Mouse (Mus musculus) kidney, embryonic 14.5 days (tissue): Measurements from ENCODE around the gene Olfr485. TPM values are rescaled to one million over a fixed set of nuclear protein-coding genes. Genes with fewer than 3 reads are reported as not detected.
"Not testable (repeated sequence)": the region's sequence is repeated elsewhere in the genome, so short reads cannot be mapped to it uniquely, and the experiment has no call there.

Experiments
- ATAC-seq: fragments of 200-750 bp; cut with Nextera tagmentation; 2 replicates; pipeline ENCODE4 v1.8.0; 2017; ENCODE audit warnings: moderate number of reproducible peaks, mild to moderate bottlenecking, moderate TSS enrichment, moderate library complexity; ENCODE audit not compliant: low FRiP score, low TSS enrichment
- H3K27ac ChIP-seq: fragments of 300-500 bp; sonication (generic); 2 replicates; pipeline ENCODE4 v1.5.1; 2014; ENCODE audit warnings: low read depth, mild to moderate bottlenecking, low read length, moderate library complexity, mixed read lengths
- H3K27me3 ChIP-seq: fragments of 300-500 bp; sonication (generic); 2 replicates; pipeline ENCODE4 v1.6.1; 2014; ENCODE audit warnings: mild to moderate bottlenecking, low read length; ENCODE audit not compliant: control insufficient read depth, insufficient read depth
- H3K36me3 ChIP-seq: fragments of 300-500 bp; sonication (generic); 2 replicates; pipeline ENCODE4 v1.6.1; 2014; ENCODE audit warnings: low read length, mixed read lengths; ENCODE audit not compliant: control insufficient read depth, insufficient read depth
- H3K4me1 ChIP-seq: fragments of 300-500 bp; sonication (generic); 2 replicates; pipeline ENCODE4 v1.6.1; 2014; ENCODE audit warnings: low read length, mixed read lengths; ENCODE audit not compliant: control insufficient read depth, insufficient read depth
- H3K4me2 ChIP-seq: fragments of 300-500 bp; sonication (generic); replicated peaks from 2 replicates; pipeline ENCODE4 v1.6.1; 2014; ENCODE audit warnings: low read depth, mild to moderate bottlenecking, low read length
- H3K4me3 ChIP-seq: fragments of 300-500 bp; sonication (generic); 2 replicates; pipeline ENCODE4 v1.5.1; 2014; ENCODE audit warnings: mild to moderate bottlenecking, low read length
- H3K9ac ChIP-seq: fragments of 300-500 bp; sonication (generic); 2 replicates; pipeline ENCODE4 v1.6.1; 2014; ENCODE audit warnings: low read depth, mild to moderate bottlenecking, low read length, moderate library complexity
- H3K9me3 ChIP-seq: fragments of 300-500 bp; sonication (generic); 2 replicates; pipeline ENCODE4 v1.6.1; 2016; ENCODE audit warnings: low read length; ENCODE audit not compliant: control insufficient read depth
- WGBS: fragments of 180-500 bp; shearing (Covaris S2); extraction: QIAGEN DNeasy Blood & Tissue Kit; methylation state at CpG from one replicate; pipeline ENCODE4 v1.1.7; 2014; 5-methylcytosine and 5-hydroxymethylcytosine counted together
- polyA plus RNA-seq: library from polyadenylated mRNA; unstranded; fragments of >200 nt; fragmentation: Nextera tagmentation; extraction: Ambion mirVana; gene quantifications from 2 replicates; pipeline ENCODE4 v1.2.1, GENCODE M21; 2014

Gene Olfr485
- polyA plus RNA-seq: not detected in 2 replicates

- no peak within 1 kb of the TSS for H3K27ac ChIP-seq
- no peak for ATAC-seq
- H3K4me1 ChIP-seq: no peaks in the 10 kb centered on the region
- no peak within 1 kb of the TSS for H3K9ac ChIP-seq
- H3K9me3 ChIP-seq: no peaks in the 10 kb centered on the region
- no peak within 1 kb of the TSS for H3K4me3 ChIP-seq
- H3K4me2 ChIP-seq: no peak within 1 kb of the TSS
- H3K27me3 ChIP-seq: no peaks in the 10 kb centered on the region
- H3K36me3 ChIP-seq: no peaks in the 10 kb centered on the region
Measured at GRCm38 (mm10) chr7:108159771-108160170, at the start of gene Olfr485. Gene Olfr485, minus strand, starts transcription at chr7:108159871.

DNA sequence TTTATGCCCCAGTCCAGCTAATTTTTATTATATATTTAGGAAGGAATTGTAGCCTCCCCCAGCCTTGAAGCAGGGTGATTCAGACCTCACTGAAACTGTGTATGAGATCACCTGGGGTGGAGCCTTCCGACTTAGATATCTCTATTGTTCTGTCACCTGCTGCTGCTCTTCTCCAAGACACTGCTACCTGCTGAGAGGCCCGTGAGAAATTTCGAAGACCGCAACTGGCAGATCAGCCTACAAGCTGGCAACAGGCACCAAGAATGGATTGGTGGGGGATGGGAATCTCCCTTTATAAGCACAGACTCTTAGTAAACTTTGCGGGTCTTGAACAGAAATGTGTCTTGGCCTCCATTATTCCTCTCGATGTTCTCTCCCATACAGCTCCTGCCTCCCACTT is 37.3 kb upstream of the Olfr485 start:
- no peak for ATAC-seq
- Histone ChIP-seq H3K9ac (no peak overlapping the region), H3K36me3 (no peaks in the 10 kb centered on the region), H3K27ac (no peak overlapping the region), H3K27me3 (no peaks in the 10 kb centered on the region), H3K9me3 (no peaks in the 10 kb centered on the region), H3K4me2 (no peak overlapping the region), H3K4me3 (no peak overlapping the region), H3K4me1 (no peaks in the 10 kb centered on the region)
- 64% methylated on average over 6 of the region's 6 CpGs for WGBS

- not testable (repeated sequence) for H3K4me2 ChIP-seq, H3K27ac ChIP-seq, H3K36me3 ChIP-seq, ATAC-seq, H3K9ac ChIP-seq, H3K4me1 ChIP-seq, H3K27me3 ChIP-seq, H3K9me3 ChIP-seq, H3K4me3 ChIP-seq
- 61% methylated on average over 3 of the region's 3 CpGs for WGBS
Measured at GRCm38 (mm10) chr7:108196337-108196736, 36.7 kb upstream of the Olfr485 start.

DNA sequence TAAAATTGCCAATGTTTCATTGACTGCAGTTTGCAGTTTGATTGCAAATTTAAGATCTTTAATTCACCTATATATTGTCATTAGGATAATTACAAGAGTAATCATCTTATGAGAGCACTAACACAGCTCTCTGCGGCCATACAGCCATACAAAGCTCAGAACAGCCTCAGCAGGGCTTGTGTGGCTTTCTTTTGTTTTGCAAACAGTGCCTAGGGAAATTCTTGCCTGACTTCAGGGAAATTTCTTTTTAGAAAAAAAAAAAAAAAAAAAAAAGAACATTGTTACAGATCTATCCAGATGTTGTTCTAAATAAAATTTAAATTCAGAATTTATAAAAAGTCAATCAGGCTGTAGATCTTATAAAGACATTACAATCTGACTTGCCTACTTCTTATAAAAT is 33.0 kb upstream of the Olfr485 start:
- not testable (repeated sequence) for H3K4me3 ChIP-seq, H3K27me3 ChIP-seq, H3K4me2 ChIP-seq, H3K9me3 ChIP-seq, H3K4me1 ChIP-seq, ATAC-seq, H3K27ac ChIP-seq, H3K9ac ChIP-seq, H3K36me3 ChIP-seq
- 69% methylated on average over 1 of the region's 1 CpGs for WGBS

DNA sequence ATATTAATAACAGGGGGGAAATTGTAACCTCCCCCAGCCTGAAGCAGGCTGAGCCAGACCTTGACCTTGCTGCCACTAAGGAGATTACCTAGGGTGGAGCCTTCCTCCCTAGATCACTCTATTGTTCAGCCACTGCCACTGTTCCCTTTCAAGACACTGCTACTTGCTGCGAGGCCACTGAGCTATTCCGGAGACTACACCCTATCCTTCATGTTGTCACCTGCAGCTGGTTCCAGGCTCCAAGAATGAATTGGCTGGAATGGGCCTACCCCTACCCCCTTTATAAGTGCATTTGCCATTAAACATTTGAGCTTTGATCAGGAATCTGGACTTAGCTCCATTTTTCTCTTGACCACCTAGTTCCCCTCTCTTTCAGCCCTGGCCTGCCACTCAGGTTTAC is 31.5 kb upstream of the Olfr485 start:
- not testable (repeated sequence) for H3K36me3 ChIP-seq, H3K9ac ChIP-seq, H3K4me1 ChIP-seq, ATAC-seq, H3K27me3 ChIP-seq, H3K9me3 ChIP-seq, H3K4me3 ChIP-seq, H3K4me2 ChIP-seq, H3K27ac ChIP-seq
- WGBS: 54% methylated on average over 2 of the region's 2 CpGs

GRCm38 (mm10) chr7:108185237-108185636 is 25.6 kb upstream of the Olfr485 start:
- H3K27ac ChIP-seq, H3K36me3 ChIP-seq, H3K4me1 ChIP-seq, ATAC-seq, H3K4me2 ChIP-seq, H3K9ac ChIP-seq, H3K27me3 ChIP-seq, H3K9me3 ChIP-seq, H3K4me3 ChIP-seq: not testable (repeated sequence)
- WGBS: 95% methylated on average over 2 of the region's 2 CpGs

- not testable (repeated sequence) for H3K4me3 ChIP-seq, H3K27me3 ChIP-seq, H3K36me3 ChIP-seq, ATAC-seq, H3K4me2 ChIP-seq, H3K9ac ChIP-seq, H3K4me1 ChIP-seq, H3K27ac ChIP-seq, H3K9me3 ChIP-seq
- 91% methylated on average over 3 of the region's 3 CpGs for WGBS
Measured at GRCm38 (mm10) chr7:108184401-108184800, 24.7 kb upstream of the Olfr485 start.

DNA sequence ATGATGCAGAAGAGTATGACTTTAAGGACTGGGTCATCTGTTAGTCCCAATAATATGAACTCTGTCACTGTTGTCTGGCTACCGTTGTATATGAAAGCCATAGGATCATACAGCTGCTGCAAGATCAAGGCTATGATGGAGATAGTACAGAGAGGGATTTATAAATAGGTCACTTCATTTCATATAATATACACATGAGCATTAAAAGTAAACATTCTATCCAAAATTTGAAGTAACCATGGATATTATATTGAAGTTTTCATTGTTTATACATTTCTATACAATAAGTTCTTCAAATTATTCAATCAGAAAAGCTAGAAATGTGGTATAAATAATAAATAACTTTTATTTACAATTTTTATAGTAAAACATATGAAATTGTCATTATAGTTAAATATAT is 13.0 kb upstream of the Olfr485 start, which contains the start of gene Olfr486:
TSS of gene Olfr486 (minus strand) at position 101 of the 400 bp plus-strand sequence.
- H3K27ac ChIP-seq, H3K4me1 ChIP-seq, H3K27me3 ChIP-seq, ATAC-seq, H3K9ac ChIP-seq, H3K9me3 ChIP-seq, H3K4me2 ChIP-seq, H3K36me3 ChIP-seq, H3K4me3 ChIP-seq: not testable (repeated sequence)
- WGBS: 100% methylated on average over 1 of the region's 1 CpGs

DNA sequence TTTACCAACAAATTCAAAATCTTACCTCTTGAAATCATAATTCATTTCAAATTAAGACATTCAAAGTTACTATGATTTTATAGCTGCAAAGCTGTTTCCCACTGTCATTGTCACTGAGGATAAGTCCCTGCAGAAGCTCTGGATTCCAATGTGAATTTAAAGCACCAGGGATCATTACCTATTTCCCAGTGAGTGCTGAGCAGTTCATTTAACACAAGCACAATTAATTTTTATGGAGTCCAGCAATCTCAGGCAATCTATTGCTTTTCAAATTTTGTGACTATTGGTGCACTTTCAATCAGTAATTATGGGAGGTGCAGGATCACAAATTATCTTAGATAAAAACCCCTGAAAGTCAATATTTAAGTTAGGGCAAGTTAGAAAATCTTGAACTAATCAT is 32.3 kb downstream of the Olfr485 start, which contains the start of gene Olfr484:
TSS of gene Olfr484 (minus strand) at position 101 of the 400 bp plus-strand sequence.
- no peaks in the 10 kb centered on the region for H3K9me3 ChIP-seq
- no peak within 1 kb of the TSS for H3K27ac ChIP-seq
- no peak for ATAC-seq
- H3K4me2 ChIP-seq: no peak within 1 kb of the TSS
- no peaks in the 10 kb centered on the region for H3K36me3 ChIP-seq
- no peak within 1 kb of the TSS for H3K4me3 ChIP-seq
- H3K4me1 ChIP-seq: no peaks in the 10 kb centered on the region
- no peaks in the 10 kb centered on the region for H3K27me3 ChIP-seq
- no peak within 1 kb of the TSS for H3K9ac ChIP-seq

DNA sequence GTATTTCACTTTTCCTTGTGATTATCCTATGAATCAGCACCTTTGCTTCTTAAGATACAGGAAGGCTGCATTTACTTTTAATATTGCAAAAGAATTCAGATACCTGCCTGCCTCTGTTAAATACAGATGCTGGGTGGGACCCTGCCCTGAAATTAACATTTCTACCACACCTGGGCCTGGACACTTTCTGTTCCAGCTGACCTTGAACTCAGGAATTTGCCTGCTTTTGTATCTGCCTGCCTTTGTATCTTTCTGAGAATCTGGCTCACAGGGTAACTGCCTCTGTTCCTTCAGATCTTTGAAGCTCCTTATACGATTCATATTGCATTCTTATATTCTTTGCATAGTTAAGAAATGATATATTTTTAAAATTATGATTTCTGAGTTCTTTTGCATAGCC is 38.3 kb downstream of the Olfr485 start:
- H3K27me3 ChIP-seq: no peaks in the 10 kb centered on the region
- no peak for ATAC-seq
- 54% methylated on average over 1 of the region's 1 CpGs for WGBS
- no peaks in the 10 kb centered on the region for H3K9me3 ChIP-seq
- no peaks in the 10 kb centered on the region for H3K36me3 ChIP-seq
- no peak overlapping the region for H3K4me3 ChIP-seq
- no peak overlapping the region for H3K9ac ChIP-seq
- no peaks in the 10 kb centered on the region for H3K4me1 ChIP-seq
- no peak overlapping the region for H3K27ac ChIP-seq
- no peak overlapping the region for H3K4me2 ChIP-seq
